Mouse (Mus musculus): ENCODE results near the gene Ndufa13.
A peak's percentile ranks its signal among the peaks of the same experiment; 100 is the strongest.
"Not testable (repeated sequence)": the region's sequence is repeated elsewhere in the genome, so short reads cannot be mapped to it uniquely, and the experiment has no call there.

Ndufa13 gene

DNA sequence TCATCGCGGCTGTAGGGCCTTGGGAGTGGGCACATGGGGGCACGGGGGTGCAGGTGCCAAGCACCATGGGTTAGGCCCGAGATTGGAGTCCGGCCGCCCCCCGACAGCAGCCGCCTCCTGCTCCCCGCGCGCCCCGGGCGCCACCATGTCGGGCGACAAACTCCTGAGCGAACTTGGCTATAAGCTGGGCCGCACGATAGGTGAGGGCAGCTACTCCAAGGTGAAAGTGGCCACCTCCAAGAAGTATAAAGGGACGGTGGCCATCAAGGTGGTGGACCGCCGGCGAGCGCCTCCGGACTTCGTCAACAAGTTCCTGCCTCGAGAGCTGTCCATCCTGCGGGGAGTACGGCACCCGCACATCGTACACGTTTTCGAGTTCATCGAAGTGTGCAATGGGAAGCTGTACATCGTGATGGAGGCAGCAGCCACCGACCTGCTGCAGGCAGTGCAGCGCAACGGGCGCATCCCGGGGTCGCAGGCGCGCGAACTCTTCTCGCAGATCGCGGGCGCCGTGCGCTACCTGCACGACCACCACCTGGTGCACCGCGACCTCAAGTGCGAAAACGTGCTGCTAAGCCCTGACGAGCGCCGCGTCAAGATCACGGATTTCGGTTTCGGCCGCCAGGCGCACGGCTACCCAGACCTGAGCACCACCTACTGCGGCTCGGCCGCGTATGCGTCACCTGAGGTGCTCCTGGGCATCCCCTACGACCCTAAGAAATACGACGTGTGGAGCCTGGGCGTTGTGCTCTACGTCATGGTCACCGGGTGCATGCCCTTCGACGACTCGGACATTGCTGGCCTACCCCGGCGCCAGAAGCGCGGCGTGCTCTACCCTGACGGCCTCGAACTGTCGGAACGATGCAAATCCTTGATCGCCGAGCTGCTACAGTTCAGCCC lies at the start of gene Ndufa13, which contains the start of the genes Tssk6 and Yjefn3:
Gene Ndufa13, minus strand, starts transcription at position 396 of the 900 bp plus-strand sequence.
Gene Tssk6, plus strand, starts transcription at position 22 of the 900 bp plus-strand sequence.
Gene Yjefn3, minus strand, starts transcription at position 550 of the 900 bp plus-strand sequence.
- peak in 1 of 2 experiments; percentile 32 for DNase-seq (ENCODE audit: low spot score in 2 of 2)

DNA sequence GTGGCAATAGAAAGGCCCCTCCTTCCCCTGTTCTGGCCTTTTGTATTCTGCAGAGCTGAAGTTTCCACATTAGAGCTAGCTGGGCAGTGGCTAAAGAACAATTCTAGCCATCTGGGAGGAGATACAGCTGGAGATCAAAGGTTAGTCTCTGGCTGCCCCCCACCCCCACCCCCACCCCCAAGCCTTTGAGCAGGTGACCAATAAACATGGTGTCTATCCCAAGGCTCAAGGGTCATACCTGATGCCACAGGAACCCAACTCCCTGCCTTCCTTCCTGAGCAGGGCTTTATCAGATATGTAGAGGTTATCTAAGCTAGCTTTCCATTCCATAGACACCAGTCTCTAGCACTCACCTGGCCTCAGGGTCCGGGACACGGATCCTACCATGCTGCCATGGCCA lies 47.9 kb upstream of the Ndufa13 start:
- no peak for DNase-seq (ENCODE audit: low spot score in 2 of 2)

DNA sequence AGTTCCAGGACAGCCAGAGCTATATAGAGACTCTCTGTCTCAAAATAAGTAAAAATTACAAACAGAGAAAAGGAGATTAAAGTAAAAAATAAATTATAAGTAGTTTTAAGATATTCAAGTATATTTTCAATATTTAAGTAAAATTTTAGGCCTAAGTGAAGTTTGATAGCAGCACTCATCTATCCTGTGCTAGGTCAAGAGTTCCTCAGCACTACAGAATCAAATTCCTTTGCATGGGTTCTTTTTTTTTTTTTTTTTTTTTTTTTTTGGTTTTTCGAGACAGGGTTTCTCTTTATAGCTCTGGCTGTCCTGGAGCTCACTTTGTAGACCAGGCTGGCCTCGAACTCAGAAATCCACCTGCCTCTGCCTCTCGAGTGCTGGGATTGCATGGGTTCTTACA lies 40.1 kb upstream of the Ndufa13 start:
- not testable (repeated sequence) for DNase-seq (ENCODE audit: low spot score in 2 of 2)

DNA sequence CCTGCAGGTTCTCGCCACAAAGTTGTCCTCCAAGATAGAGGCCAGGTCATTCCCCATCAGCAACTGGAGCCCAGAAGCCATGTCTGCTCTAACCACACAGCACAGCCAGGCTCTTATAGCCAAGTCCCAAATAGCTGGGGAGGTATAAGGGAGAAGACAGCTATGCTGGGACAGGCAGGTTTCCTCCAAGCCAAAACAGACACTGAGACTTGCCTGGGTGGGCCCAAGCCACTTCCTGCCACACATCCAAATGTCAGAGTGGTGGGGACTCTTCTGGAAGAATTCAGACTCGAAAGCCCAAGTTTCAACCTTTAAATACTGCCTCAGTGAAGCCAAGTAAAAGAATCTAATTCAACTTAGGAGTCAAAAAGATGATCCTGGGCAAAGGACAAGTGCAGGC lies 38.0 kb upstream of the Ndufa13 start:
- no peak for DNase-seq (ENCODE audit: low spot score in 2 of 2)

DNA sequence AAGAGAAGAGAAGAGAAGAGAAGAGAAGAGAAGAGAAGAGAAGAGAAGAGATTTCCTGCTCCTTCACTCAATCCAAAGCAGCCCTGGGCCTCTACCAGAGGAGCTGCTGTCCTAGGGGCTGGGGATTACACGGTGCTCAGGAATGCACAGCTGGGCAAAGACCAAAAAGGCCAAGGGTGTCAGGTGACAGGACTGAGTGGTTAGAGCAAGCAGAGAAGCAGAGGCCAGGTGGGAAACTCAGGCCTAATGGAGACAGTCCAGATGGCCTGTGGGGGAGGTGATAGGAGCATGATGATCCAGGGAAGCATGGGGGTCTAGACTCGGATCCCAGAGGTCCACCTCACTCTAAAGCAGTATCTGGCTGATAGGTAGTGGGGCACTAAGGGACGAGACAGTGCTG lies 37.3 kb upstream of the Ndufa13 start:
- DNase-seq (ENCODE audit: low spot score in 2 of 2), result no peak

DNA sequence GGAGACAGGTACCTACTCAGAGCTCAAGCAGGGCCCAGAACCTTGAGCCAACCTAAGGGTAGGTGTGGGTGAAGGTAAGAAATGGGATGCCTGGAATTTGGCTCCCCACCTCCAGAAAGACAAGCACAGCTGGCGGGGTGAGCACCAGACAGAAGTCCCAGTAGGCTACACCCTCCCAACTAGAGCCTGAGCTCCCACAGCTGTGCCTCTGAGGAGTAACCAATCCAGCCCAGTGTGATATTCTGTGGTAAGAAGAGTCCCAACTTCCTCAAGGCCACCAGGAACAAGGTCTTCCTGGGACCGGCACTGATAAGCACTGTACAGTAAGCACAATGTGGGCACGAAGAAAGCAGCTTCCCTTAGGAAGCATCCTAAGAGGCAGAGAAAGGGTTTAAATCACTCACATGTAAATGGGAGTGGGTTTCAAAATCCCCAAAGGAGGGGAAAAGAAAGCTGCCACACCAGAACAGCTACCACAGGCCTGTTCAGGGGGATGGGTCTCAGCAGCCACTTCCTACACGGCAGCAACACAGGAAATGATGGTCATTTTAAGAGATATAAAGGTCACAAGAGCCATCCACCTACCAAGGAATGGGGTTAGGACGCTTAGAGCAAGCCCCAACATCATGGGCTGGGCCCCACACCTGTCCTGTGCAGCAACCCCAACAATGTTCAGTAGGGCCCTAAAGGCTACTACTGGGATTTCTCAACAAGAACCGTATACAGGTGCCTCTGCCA lies 36.1 kb upstream of the Ndufa13 start:
- no peak for DNase-seq (ENCODE audit: low spot score in 2 of 2)

DNA sequence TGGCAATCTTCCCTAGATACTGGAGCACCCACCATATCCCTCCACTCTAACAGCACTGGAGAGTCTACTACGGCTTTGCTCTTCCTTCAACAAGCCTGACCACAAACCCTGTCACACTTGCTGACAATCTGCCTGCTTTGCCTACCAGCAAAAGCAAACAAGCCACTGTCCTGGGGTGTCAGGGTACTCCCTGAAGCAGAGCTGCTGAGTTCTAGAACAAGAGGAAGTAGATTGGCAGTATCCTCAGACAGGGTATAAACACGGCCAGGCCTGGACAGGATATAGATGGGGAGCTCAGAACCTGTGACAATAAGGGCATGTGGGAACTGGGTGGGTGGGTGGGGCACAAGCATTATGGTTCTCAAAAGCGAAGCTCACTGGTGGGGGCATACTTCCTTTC lies 35.1 kb upstream of the Ndufa13 start:
- no peak for DNase-seq (ENCODE audit: low spot score in 2 of 2)

DNA sequence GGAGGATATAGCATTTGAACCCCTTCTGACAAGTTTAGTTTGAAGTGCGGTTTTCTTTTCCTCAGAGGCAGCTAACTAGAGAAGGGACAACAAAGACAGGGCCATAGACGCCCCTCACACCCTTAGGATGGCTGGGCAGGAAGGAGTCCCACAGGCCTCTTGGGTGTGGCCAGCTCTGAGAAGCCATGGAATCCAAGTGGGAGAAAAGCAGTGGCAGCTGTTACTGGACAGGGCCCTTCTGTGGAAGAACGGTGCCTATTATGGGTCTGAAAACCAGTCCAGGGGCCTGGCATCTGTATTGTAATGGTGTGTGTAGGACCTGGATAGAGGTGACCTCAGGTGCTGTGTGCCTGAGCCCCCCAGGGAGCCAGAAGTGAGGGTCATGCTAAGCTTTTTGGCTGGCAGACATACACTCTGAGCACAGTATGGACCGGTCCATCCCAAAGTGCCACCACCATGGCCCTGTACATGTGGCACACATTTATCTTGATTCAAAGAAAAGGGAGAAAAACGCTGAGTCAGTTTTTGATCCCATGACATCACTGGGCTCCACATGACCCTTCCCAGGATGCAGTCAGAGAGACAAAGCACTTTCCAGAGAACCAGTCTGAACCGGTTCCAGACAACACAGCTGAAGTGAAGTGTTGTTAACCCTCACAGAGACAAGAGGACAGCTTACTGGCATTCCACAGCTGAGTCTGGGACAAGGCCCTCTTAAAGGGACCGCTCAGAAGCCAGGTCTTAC lies 33.9 kb upstream of the Ndufa13 start:
- DNase-seq (ENCODE audit: low spot score in 2 of 2), result no peak

DNA sequence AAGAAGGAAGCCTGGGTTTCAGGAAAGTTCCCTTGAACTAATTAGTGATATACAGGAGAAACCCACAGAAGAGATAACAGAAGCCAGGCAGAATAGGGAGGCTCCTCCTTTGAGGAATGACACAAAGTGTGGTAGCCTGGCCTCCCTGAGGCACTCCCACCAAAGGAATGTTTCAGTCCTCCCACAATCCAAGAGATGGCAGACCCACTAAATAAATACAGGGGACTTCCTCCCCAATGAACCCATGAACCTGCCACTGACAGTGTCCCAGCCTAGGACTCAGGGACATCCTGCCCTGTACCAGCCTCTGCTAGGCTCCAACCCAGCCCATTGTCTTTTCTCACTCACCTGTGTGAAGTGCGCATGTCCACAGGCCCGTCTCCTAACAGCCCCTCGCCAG lies 33.1 kb upstream of the Ndufa13 start:
- DNase-seq (ENCODE audit: low spot score in 2 of 2), result no peak

DNA sequence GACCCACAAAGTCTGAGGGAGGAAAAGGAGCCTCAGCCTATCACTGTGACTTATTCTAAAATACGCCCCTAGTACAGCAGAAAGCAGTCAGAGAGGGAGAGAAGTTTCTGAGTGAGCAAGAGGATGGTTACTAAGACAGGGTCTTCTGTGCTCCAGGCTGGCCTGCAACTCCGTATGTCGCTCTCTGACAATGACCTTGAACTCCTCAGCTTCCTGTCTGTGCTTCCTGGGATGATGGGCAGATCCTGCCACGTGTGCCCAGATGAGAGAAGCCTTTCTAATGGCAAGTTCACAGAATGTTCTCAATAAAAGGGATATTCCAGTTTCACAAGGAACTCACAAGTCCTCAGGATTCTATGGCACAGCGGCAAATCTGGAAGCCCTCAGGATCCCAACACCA lies 32.2 kb upstream of the Ndufa13 start:
- DNase-seq (ENCODE audit: low spot score in 2 of 2), result no peak

DNA sequence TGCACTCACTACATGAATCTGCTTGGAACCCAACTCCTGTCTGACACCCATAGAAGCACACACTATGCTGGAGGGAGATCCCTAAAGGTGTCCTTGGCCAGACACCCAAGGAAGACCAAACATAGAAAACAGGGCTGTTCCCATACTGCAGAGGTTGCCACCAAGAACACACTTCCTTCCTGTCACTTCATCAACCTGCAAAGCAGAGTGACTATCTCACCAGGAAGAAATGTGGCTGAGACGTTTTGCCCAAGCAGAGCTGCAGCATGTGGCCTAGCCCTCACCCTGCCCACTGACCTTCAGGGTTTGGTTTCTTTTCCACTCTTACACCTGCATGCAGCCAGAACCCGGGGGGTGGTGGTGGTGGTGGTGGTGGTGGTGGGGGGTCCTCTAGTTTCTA lies 31.5 kb upstream of the Ndufa13 start:
- DNase-seq (ENCODE audit: low spot score in 2 of 2), result no peak

DNA sequence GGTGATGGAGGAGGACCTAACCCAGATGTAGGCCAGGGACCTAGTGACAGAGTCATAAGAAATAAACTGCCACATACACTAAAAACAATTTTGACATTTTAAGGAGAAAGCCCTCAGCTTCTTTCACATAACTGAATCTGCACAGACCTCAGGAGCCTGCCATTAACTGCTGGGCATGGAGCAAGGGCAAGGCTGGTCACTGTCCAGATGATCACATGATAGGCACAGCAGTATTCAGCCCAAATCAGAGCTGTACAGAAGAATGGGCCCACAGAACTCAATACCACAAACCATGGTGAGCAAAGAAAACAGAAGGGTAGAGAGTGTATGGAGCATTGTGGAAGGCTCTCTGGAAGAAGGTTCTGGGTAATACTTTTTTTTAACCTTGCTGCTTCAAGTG lies 24.5 kb upstream of the Ndufa13 start:
- DNase-seq (ENCODE audit: low spot score in 2 of 2), result no peak

DNA sequence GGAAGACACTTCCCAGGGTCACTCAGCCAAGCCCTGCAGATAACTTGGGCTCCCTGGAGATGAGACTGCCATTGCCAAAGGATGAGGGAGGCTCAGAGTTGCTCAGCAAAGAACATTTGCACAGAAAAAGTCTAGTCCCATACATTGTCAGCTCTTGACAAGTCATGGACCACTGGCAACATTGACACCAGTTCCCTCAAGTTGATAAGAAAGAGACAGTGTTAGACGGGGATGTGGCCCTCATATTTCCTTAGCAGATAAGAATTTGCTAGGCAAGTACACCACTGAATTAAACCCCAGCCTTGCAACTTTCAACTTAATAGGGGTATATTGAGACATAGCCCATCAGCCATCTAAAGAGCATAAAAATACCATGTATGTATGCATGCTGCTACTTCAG lies 21.6 kb upstream of the Ndufa13 start:
- no peak for DNase-seq (ENCODE audit: low spot score in 2 of 2)

DNA sequence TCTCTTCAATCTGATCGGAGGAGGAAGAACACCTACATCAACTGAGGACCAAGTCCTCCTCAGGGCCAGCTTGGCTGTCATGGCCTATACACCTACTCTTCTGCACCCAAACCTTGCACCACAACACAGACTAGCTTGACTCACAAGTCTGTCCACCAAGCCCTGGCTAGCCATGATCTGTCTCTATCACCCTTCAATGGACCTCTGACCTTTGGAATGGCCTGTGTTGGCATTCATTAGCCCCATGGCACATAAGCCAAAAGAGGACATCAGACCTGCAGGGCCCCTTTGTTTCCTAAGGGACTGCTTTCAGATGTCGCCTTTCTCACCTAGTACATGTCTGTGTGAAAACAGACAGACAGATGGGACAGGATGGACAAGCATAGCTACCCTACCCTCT lies 18.8 kb upstream of the Ndufa13 start:
- no peak for DNase-seq (ENCODE audit: low spot score in 2 of 2)

DNA sequence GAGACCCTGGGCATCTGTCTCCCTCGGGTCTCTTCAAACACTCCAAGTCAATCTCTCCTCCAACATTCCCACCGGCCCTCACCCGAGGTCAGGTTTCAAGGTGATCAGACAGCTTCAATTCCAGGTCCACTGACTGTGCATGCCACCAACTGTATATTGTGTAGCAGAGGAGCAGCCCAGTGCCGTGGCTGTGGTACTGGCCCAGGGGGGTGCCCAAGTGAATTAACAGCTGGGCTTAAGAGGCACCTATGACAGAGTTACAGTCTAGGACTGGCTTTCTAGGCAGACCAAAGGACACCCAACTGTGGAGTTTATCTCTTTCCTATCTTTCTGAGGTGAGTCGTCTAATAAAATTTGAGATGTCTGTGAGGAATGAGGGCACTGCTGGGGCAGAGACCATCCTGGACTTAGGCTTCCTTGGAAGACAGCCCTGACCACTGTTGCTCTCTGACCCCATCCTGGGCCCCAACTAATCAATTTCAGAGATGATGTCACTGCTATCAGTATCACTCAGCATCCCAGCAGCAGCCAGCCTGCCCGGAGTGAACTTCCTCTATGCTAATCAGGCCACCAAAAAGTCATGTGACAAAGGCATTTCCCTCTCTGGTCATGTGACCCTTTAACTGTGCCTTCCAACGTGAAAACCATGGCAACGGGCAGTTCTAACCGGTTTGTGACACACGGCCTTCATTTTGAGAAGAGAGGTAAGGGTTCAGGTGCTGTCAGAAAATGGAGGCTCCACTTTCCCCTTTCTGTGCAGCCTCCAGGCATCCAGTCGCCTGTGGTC lies 17.7 kb upstream of the Ndufa13 start:
- DNase-seq (ENCODE audit: low spot score in 2 of 2), result peak in 1 of 2 experiments; percentile 46

DNA sequence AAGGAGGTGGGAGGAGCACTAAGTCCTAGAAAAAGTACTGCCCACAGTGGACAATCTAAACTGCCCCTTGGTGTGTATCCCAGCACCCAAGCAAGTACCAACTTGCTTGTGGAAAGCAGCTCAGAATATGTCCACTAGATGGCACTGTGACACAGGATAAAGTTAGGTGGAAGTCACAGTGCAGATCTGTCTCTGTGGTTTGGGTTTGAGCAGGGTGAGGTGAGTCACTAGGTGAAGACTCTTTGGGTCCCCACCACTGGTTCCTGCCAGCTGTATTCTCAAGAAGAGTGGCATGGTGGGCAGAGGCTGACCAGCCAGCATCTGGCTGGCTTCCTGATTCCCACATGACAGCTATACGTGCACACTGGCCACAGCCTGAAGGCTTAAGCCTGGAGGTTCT lies 16.7 kb upstream of the Ndufa13 start:
- DNase-seq (ENCODE audit: low spot score in 2 of 2), result peak in 1 of 2 experiments; percentile 66

DNA sequence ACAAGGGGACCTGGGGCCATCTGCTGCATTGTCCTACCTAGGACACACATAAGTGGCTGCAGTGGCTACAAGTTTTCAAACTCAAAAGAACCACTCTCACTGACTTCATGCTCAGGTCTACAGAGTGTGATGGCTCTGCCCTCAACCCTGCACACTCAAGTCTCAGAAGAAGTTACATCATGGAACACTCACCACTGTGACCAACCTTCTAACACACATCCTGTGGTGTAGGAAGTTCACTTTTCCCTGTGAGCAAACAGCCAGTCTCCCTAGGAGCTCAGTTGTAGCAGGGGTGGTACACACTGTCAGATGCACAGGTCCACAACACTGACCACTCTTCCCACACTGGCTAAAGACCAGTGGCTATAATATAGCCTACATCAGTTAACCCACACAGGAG lies 16.1 kb upstream of the Ndufa13 start:
- DNase-seq (ENCODE audit: low spot score in 2 of 2), result no peak

DNA sequence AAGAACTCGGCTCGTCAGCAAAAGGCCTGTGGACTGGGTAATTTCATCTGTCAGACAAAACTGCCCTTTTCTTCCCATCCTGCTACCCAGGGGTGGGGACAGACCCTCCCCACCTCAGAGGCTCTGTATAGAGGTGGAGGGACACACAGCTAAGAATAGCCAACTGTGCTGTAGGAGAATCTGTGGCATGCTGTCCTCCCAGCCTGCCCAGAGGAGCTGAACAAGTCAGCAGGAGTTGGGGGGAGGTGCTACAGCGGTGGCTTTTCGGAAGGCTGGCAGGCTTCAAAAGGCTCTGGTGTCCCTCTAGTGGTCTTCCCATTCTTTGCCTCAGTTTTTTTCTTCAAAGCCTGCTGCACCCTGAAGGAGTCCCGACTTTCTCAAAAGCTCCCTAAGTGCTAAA lies 13.4 kb upstream of the Ndufa13 start:
- no peak for DNase-seq (ENCODE audit: low spot score in 2 of 2)

DNA sequence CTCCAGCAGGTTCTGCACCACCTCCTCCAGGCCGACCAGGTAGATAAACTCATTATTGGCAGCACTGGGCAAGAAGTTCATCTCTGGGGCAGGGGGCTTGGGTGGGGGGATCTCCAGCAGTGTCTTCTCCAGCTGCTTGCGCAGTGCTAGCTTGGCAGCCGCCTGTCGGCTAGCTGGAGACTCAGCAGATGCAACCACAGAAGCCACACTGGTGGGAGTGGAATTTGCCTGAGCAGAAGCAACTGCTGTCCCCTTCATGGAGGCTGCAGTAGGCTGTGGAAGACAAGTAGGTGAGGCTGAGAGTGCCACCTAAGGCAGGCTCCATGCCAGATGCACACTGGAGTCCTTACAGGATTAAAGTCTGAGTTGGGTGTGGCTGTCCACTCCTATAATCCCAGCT lies 12.2 kb upstream of the Ndufa13 start:
- DNase-seq (ENCODE audit: low spot score in 2 of 2), result no peak

DNA sequence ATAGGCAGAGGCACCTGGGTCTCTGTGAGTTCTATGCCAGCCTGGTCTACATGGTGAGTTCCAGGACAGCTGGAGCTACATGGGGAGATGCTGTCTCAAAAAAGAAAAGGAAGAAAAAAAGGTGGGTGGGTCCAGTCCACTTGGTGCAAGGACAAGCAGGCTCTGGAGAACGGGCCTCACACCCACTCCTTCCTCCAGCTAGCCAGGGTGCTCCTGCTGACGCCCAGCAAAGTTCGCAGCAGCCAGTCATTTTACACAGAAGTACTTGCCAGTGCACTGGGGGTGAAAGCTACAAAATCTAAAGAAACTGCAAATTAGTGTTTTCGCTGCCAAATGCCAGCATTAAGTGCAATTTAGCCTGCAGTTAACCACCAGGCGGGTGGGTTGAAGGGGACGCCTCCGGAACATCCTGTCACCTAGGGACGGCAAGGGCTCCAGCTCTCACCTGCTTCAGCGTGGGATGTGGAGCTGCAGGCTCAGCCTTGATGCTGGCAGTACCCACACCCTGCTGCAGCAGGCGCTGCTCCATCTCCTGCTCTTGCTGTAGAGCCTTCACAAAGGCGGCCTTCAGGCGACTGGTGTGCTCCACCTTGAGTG lies 10.2 kb upstream of the Ndufa13 start:
- DNase-seq (ENCODE audit: low spot score in 2 of 2), result no peak

DNA sequence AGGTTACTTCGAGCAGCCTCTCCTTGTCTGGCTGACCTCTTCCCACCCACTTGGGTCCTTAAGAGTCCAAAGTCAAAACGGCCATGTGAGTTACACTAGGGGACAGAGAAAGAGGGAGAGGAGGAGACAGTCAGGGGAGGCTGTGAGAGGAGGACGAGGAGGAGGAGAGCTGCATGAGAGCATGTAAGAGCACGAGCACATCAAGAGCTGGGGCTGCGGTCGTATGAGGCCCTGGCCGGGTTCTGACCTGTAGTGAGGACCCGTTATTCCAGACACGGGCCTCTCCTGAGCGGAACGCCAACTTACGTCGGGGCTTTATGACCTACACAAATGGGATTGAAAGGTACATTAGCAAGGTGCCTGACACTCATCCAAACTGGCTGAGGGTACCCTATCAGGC lies 9.6 kb upstream of the Ndufa13 start:
- no peak for DNase-seq (ENCODE audit: low spot score in 2 of 2)
